Mouse (Mus musculus): ENCODE measurements around the gene 9530003J23Rik.
"Not testable (repeated sequence)": the region's sequence is repeated elsewhere in the genome, so short reads cannot be mapped to it uniquely, and the experiment has no call there.

9530003J23Rik gene

DNA sequence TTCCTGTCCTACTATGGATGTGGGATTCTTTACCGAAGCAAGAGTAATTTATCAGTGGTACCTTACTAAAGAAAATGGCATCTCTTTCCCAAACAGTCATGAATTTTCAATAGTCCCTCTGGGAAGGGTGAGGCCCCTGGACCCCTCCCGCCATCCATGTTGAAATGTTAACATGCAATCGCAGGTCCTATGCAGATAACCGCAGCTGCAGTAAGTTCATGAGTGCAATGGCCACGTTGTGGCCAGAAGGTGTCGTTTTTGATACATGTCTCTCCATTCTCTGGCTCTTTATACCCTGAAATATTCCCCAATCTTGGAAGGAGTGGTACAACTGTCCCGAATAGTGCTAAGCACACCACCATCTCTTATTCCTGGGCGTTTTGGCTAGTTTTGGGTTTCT is 13.4 kb downstream of the 9530003J23Rik start:
- DNase-seq (ENCODE audit: low read depth), result no peak

DNA sequence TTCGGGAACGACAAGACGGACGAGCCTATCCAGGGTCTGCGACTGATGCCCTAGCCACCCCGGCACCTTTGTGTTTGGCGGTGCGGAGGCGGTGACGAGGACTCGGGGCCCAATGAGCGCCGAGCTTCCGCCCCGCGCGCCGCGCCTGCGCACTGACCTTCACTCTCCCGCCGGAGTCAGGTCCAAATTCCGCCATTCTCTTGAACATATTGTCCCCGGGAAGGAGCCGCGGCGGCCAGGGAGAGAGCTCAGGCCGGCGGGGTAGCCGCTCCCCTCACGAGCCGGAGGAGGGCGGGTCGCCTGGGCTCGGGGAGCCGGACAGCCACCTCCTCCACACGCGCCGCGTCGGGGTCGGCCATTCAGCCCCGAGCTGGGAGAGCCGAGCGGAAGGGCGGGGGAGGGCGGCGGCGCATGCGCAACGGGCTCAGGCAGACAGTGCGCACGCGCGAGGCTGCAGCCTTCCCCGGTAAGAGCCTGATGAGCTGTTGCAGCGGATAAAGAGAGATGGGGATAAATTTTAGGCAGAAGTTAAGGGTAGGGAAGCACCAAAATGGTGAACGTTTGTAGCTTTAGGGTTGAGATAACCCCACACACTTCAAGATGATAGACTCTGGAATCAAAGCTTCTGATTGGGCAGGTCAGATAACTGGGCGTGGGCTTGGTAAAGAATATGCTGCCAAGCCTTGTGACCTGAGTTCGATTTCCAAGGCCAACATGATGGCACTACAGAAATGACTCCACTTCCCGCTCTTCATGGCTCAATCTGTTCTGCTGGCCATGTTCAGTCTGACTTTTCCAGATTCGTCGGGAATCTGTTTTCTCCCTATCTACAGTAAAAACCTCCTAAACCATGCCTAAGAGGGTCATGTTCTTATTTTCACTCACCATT is 14.2 kb downstream of the 9530003J23Rik start, which contains the start of gene Yeats4:
Gene Yeats4 (minus strand): TSS at position 406 of the 889 bp plus-strand sequence.
- DNase-seq (ENCODE audit: low read depth), result peak; percentile 97

DNA sequence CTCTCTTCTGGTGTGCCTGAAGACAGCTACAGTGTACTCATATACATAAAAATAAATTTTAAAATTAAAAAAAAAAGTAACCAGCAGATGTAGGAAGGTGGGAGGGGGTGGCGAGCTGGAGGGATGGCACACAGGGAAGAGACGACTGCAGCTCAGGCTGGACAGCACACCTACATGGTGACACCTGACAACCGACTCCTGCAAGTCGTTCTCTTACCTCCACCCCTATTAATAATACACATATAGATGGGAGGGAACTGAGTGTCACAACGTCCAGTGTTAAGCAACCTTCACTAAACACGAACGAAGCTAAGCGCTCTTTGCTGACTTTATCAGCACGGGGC is 14.8 kb downstream of the 9530003J23Rik start:
- no peak for DNase-seq (ENCODE audit: low read depth)

DNA sequence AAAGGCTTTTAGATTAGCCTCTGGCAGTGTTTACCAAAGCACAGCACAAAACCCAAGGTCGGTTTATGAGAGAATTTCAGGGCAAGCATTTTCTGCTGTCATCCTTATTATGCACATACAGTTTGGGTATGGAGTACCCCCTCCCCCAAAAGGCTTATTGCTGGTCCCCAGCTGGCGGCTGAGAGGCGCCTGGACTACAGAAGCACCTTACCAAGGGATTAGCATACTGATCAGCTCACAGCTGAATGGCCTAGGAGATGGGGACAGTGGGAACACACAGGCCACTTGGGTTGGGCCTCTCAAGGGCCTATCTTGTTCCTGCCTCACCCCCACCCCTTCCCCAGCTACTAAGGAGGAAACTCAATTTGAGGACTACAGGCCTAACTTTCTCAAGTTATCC is 15.7 kb downstream of the 9530003J23Rik start:
- DNase-seq (ENCODE audit: low read depth), result no peak

DNA sequence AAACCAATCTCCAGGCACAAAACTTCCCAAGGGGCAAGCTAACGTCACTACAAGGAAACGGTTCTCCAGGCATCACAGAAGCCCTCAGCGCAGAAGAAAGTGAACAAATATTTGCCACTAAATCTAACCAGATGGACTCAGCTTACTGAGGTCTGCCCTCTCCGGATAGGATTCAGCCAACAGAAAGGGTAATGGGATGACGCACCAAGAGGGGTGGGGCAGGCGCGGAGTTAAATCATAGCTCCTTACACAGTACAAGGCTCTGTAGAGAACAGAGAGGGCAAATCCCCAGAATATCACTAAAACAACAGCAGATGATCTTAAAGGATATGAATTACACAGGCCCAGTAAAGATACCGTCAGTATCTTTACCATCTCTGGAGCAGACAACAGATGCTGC is 20.2 kb downstream of the 9530003J23Rik start:
- no peak for DNase-seq (ENCODE audit: low read depth)

DNA sequence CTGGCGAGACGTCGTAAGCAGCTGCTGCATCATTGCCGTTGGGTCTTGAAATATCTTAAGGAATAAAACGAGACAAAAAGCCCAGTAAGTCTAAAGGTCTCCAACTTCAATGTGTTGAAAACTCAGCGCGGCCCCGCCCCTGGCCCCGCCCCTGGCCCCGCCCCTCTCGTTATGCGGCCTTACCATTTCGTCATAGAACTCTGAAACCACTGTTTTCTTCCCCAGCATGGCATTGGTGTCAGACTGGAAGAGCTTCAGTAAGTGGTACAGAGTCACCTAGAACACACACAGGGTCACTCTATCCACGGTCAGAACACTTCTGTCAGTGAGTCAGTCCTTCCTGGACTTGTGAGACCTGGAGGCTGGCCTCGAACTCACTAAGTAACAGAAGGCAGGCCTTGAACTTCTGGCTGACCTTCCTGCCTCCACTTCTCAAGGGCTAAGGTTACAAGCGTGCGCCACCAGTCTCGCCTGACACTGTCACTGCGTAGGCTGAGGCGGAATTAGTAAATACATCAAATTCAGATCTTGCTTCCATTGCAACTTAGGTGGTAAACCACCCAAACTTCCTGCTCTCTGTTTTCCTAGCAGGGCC is 21.2 kb downstream of the 9530003J23Rik start:
- peak; percentile 61 for DNase-seq (ENCODE audit: low read depth)

DNA sequence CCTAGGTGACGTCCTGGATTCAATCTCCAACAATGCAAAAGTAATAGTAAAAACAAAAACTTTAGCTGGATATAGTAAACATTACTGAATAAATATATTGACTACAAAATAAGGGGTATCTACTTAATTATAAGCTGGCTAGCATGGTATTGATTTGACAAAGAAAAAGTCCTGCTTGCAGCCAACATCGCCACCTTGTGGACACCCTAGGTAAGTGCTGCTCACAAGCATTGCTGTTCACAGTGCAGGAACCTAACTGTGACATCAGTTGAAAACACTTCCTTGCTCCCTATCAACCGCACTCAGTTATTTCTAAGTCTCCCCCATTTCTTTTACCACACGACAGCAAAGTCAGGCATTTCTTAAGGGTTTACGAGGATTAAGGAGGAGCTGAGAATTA is 21.7 kb downstream of the 9530003J23Rik start:
- DNase-seq (ENCODE audit: low read depth), result peak; percentile 84

DNA sequence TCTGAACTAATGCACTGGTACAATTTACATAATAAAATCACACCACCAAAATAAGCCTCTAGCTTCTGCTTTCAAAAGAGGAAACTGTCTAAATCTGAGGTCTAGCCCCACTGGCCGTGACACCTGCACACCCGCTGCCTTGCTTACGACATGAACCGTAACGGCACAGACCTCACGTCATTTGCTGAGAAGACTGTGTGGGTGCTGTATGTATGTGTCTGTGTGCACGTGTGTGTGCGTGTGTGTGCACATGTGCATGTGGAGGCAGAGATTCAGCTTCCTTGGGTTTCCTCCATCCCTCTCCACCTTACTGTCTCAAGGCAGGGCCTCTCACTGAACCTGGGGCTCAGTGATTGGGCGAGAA is 22.4 kb downstream of the 9530003J23Rik start:
- peak; percentile 52 for DNase-seq (ENCODE audit: low read depth)

DNA sequence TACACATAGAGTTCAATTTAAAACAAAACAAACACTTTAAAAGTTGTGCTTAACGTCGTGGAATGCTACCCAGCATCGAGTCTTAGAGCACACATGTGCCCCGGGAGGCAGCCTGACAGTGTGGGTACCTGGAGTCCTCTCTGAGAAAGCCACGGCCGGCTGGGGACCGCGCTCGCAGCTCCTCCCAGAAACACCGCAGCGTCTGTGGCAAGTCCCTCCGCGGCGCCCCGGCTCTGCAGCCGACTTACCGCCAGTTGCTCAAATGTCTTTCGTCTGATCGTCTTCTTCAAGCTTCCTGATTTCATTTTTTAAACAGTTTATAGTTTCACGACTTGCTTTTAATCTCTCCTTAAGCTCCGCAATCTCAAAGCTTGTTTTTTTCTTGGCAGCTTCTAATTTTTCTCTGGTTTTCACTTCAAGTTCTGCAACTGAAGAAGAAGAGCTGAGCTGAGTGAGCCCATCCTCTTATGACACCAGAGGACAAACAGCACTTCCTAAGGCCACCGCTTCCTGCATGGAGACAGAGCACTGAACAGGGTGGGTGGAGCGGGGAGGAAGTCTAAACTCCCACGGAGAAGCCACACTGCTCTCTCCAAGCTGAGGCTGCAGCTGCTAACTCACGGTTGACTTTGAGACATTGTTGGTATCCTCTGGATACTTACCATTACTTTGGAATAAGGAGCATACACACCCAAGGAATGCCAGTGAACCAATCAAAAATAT is 22.9 kb downstream of the 9530003J23Rik start:
- peak; percentile 56 for DNase-seq (ENCODE audit: low read depth)

DNA sequence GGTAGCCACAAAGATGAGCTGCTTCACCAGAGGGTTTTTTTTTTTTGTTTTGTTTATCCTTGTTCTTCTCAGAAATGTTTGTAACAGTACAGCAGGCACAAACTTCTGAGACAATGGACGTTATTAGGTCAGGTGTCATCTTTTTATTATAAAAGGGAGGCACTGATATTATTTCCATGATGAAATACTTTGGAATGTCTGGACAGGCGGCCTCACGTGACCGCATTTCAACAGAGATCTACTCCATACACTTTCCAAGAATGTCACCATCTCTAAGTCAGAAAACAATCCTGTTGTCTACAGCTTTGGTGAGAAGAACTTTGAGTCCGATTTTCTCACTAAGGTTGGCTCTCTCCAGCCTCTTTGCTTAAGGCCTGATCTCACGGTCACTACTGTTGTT is 27.5 kb downstream of the 9530003J23Rik start:
- DNase-seq (ENCODE audit: low read depth), result no peak

DNA sequence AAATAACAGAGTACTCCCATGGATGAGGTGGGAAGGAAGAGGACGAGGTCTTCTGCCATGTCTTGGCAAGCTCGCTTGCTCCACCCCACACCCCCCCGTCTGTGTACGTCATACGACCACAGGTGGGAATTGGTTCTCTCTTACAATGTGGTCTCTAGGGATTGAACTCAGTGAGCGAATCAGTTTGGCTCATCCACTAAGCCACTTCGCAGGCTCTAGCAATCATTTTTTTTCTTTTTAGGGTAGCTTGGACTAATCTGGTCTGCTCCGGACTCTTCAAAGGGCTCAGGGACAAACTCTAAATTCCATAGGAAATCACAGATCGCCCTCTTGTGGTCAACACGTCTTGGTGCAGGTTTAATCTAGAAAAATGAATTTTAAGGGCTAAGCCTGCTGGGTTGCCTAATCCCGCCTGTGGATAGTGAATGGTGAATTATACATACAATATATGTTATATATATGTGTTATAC is 29.0 kb downstream of the 9530003J23Rik start:
- peak; percentile 81 for DNase-seq (ENCODE audit: low read depth)

DNA sequence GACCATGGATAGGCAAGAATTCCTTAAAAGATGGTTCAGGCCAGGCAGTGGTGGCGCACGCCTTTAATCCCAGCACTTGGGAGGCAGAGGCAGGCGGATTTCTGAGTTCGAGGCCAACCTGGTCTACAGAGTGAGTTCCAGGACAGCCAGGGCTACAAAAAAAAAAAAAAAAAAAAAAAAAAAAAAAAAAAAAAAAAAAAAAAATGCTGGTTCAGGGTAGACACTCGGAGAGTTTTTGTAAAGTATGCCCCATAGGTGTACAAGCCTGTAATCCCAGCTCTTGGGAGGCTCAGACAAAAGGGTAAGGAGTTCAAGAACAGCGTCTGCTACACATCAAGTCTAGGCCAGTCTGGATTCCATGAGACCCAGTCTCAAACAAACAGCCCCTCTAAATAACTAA is 29.7 kb downstream of the 9530003J23Rik start:
- not testable (repeated sequence) for DNase-seq (ENCODE audit: low read depth)

DNA sequence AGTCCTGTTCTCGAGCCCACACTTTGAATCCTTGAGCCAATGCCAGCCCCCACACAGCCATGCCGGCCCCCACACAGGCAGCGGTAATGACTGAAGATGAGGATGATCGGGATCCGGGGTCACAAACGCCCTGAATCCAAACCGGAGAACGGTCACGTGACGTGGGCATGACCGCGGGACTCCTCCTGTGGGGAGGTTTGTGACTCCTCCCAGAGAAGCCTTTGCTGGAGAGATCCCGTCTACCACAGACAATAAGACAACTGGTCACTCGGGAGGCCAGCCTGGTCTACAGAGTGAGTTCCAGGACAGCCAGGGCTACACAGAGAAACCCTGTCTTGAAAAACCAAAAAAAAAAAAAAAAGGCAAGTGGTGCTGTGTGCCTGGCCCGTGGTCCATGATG is 30.3 kb downstream of the 9530003J23Rik start:
- DNase-seq (ENCODE audit: low read depth), result no peak

DNA sequence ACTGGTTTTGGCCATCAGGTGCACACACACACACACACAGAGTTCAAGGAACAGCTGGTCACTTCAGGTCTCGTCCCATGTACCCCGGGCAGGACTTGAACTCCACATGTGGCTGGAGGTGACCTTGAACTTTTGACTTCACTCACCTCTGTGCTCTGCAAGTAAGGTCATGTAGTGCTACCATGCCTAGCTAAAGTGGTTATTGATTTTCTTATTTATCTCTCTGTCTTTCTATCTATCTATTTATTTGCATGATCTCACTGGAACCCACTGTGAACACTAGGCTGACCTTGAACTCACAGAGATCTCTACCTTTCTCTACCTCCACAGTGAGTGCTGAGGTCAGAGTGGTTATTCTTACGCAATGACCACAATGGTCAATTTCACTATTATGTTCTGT is 32.4 kb downstream of the 9530003J23Rik start:
- DNase-seq (ENCODE audit: low read depth), result no peak

DNA sequence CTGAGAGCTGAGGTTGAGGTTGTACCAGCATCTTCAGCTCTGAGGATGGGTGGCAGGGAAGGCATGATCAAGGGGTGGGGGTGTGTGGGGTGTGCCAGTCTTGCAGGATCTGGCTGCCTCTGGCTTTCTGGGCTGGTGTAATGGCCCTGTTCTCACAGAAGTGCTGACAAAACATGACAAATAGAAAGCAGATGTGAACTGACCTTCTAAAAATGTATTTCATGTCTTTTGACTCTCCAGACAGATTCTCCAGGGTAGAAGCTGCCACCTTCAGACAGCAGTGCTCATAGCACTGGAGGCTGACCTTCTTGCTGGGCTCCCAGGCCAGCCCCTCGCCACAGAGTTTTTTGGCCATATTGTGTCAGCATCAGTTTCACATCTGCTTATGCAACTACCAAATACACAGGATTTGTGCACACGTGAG is 34.9 kb downstream of the 9530003J23Rik start:
- no peak for DNase-seq (ENCODE audit: low read depth)

DNA sequence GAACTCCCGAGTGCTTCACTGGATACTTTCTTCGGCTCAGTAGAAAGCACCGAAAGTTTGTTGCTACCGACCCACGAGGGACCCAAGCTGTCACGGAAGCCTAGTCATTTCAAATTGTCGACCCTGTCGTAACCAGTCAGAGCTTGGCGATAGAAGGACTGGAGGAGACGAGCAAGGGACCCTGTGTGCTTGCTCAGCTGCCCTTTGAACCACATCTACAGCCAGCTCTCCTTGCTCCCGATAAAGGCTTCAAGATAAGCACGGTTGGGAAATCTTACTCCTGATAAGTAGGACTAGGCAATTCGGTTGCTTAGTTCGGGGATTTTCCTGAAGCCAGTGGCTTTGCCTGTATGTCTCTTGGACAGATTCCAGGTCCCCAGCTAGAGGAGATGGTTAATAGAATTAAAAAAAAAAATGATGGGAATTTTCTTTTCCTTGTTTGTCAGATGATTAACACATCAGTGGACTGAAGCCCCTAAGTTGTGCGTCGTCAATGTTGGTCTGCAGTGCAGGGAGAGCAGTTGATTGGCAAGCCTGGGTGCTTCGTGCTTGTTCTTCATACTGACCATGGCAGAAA is 35.4 kb downstream of the 9530003J23Rik start:
- DNase-seq (ENCODE audit: low read depth), result no peak

DNA sequence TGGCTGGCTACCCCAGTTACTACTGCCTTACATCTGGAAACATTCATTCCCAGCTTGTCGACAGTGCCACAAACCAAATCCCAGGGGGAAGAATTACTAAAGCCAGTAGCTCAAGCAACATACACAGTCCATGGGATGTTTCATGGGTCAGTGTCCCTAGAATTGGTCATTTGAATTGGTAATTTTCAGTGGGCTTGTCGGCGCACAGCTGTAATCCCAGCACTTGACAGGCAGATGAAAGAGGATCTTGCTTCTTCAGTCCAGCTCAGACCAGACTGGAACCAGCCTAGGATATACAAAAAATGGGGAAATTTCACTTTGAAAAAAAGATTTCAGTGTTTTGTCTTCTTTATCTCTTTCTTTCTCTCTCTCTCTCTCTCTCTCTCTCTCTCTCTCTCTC is 38.8 kb downstream of the 9530003J23Rik start:
- DNase-seq (ENCODE audit: low read depth), result no peak

DNA sequence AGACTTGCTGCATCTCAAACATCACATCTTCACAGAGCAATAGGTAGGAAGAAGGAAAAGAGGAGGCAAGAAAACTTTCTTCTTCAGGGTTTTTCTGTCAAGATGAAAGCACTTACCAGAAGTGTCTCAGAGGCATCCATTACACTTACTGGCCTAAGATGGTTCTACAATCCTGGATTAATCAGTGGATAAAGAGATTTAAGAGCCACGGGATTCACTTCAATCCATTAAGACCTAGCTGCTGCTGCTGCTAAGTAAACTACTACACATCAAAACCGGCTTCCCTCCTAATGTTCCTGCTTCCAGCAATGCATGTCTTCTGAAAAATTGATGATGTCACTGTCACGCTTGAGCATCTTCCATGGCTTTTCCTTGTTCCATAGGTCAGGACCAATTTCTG is 41.8 kb downstream of the 9530003J23Rik start:
- DNase-seq (ENCODE audit: low read depth), result no peak

DNA sequence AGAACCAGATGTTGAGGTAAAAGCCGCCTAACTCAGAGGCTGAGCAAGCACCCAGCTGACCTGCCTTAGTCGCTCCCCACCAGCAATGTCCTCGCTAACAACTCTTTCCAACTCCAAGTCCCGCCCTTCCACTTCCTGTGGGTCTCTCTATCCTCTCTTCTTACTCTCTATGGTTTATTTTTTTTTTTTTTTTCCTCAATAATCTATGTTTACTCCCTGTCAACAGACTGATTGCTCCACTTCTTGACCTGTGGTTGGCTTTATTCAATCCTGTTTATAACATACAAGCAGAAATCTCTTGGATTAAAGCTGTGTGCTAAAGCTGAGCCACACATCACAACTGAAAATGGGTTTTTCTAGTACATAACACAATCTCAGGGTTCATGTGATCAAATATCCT is 42.8 kb downstream of the 9530003J23Rik start:
- no peak for DNase-seq (ENCODE audit: low read depth)

DNA sequence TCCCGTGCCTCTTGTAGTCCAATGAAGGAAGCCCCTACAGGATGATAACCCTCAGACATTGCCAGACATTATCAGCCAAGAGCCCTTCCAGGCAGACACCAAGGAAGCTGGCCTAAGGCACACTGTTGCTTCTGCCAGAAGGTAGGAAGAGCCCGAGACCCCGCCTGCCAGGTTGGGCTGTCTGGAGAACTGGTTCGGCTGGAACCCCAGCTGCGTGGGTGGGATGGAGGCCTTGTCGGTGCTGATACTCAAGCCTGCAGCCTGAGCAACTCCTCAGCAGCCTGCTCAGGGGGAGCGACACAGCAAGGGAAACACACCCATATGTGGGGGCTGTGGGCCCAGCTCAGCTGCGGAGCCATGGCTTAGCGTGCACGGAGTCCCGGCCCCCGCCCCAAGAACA is 43.5 kb downstream of the 9530003J23Rik start:
- DNase-seq (ENCODE audit: low read depth), result no peak

DNA sequence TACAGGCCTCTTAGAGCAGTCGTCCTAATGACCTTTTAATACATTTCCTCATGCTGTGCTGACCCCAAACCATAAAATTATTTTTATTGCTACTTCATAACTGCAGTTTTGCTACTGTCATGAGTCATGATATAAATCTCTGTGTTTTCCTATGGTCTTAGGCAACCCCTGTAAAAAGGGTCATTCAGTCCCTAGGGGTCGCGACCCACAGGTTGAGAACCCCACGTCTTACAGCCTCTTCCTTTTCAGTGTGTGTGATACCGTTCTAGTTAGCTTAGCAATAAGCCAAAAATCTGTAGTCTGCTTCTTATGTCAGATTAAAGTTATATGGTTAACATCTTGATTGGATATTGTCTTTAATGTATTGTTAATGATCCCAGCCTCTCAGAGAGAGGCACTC is 45.1 kb downstream of the 9530003J23Rik start:
- DNase-seq (ENCODE audit: low read depth), result no peak

DNA sequence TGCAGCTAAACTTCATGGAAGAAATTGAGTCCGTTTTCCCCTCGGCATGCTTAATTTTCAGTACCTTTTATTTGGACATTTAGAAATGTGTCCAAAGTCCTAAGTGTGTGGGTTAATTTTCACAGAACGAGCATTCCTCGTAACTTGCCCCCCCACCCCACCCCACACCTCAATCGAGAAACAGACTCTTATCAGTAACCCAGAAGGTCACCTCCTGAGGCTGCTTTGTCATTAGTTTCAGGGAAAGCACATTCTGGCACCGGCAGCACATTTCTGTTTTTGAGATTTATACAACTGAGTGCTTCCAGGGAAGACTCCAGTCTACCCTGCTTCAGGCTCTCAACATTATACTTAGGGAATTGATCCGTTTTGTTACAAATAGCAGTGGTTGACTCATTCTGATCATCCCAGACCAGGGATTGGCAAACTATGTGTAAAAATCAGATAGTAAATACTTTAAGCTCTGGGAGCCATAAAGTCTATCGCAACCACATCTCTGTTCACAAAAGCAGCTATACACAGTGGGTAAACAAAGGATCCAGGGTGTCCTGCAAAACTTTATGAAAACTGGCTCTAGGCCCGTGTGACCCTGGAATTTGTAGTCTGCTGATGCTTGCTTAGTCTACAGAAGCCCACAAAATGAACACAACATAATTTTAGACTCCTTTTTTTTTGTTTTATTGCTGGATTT is 53.0 kb downstream of the 9530003J23Rik start:
- DNase-seq (ENCODE audit: low read depth), result no peak
